Mouse (Mus musculus) brain, embryonic 18.5 days (tissue): ENCODE measurements at regions not wholly inside any gene's neighbourhood (a gene's known extent, or its start where the extent isn't known, plus 50 kb on each side); places are given as distances from the start of the nearest gene placed in this dataset.
A peak's percentile ranks its signal among the peaks of the same experiment; 100 is the strongest.

Experiments used
- DNase-seq: peaks from one replicate; pipeline ENCODE4 v3.0.0-alpha.2; 2012; ENCODE audit warnings: low read depth, low spot score

- peak; percentile 2 for DNase-seq
These were observed 139.6 kb downstream of the Slco4c1 start for GRCm38 (mm10) chr1:96732366-96732765.

- DNase-seq, result no peak
These were observed 140.1 kb downstream of the Slco4c1 start for GRCm38 (mm10) chr1:96731848-96732247.
